Mouse (Mus musculus) heart, embryonic 14.5 days (tissue): ENCODE results near the gene H2afx. TPM values are rescaled to one million over a fixed set of nuclear protein-coding genes. Genes with fewer than 3 reads are reported as not detected.

Experiments
- ATAC-seq: fragments of 200-750 bp; cut with Nextera tagmentation; 2 replicates; pipeline ENCODE4 v1.8.0; 2017; ENCODE audit warnings: low read depth, moderate TSS enrichment; ENCODE audit not compliant: insufficient number of reproducible peaks, insufficient read depth, low FRiP score
- H3K27ac ChIP-seq, 2 experiments: fragments of 200-500 bp in 1 of 2; fragments of 300-500 bp in 1 of 2; sonication (generic) in 1 of 2; replicated peaks in 1 of 2; 2 replicates each; pipeline ENCODE4 v1.5.1; 2012 to 2014; ENCODE audit warnings: low read depth in 2 of 2, low read length in 2 of 2, control low read depth in 1 of 2, mild to moderate bottlenecking in 1 of 2, mixed read lengths in 1 of 2; ENCODE audit not compliant: control insufficient read depth in 1 of 2, insufficient read depth in 1 of 2
- H3K27me3 ChIP-seq: fragments of 300-500 bp; sonication (generic); 2 replicates; pipeline ENCODE4 v1.6.1; 2014; ENCODE audit warnings: mild to moderate bottlenecking, low read length, control low read depth; ENCODE audit not compliant: control insufficient read depth, insufficient read depth
- H3K36me3 ChIP-seq: fragments of 300-500 bp; sonication (generic); 2 replicates; pipeline ENCODE4 v1.6.1; 2014; ENCODE audit warnings: mild to moderate bottlenecking, control low read depth, low read length, mixed read lengths; ENCODE audit not compliant: control insufficient read depth, insufficient read depth
- H3K4me1 ChIP-seq, 2 experiments: fragments of 200-500 bp in 1 of 2; fragments of 300-500 bp in 1 of 2; sonication (generic) in 1 of 2; 2 replicates each; pipeline ENCODE4 v1.6.1; 2012 to 2014; ENCODE audit warnings: low read length in 2 of 2, control low read depth in 1 of 2, mixed read lengths in 1 of 2; ENCODE audit not compliant: control insufficient read depth in 2 of 2, insufficient read depth in 2 of 2
- H3K4me2 ChIP-seq: fragments of 300-500 bp; sonication (generic); 2 replicates; pipeline ENCODE4 v1.6.1; 2014; ENCODE audit warnings: mild to moderate bottlenecking, low read length
- H3K4me3 ChIP-seq, 2 experiments: fragments of 200-500 bp in 1 of 2; fragments of 300-500 bp in 1 of 2; sonication (generic) in 1 of 2; 2 replicates each; pipeline ENCODE4 v1.5.1; 2012 to 2014; ENCODE audit warnings: low read length in 2 of 2, mild to moderate bottlenecking in 2 of 2, control low read depth in 1 of 2, low read depth in 1 of 2, moderate library complexity in 1 of 2; ENCODE audit not compliant: control insufficient read depth in 1 of 2, insufficient read depth in 1 of 2
- H3K9ac ChIP-seq: fragments of 300-500 bp; sonication (generic); 2 replicates; pipeline ENCODE4 v1.6.1; 2014; ENCODE audit warnings: mild to moderate bottlenecking, low read length
- H3K9me3 ChIP-seq: fragments of 300-500 bp; sonication (generic); 2 replicates; pipeline ENCODE4 v1.6.1; 2016; ENCODE audit warnings: low read length, control low read depth; ENCODE audit not compliant: control insufficient read depth
- WGBS: fragments of 180-500 bp; shearing (Covaris S2); extraction: QIAGEN DNeasy Blood & Tissue Kit; methylation state at CpG from one replicate; pipeline ENCODE4 v1.1.7; 2014; 5-methylcytosine and 5-hydroxymethylcytosine counted together
- polyA plus RNA-seq: library from polyadenylated mRNA; unstranded; fragments of >200 nt; fragmentation: Nextera tagmentation; extraction: Ambion mirVana; gene quantifications from 2 replicates; pipeline ENCODE4 v1.2.1, GENCODE M21; 2014

The H2afx gene
- polyA plus RNA-seq, 1 experiment from 2014 or later = 167 TPM

DNA sequence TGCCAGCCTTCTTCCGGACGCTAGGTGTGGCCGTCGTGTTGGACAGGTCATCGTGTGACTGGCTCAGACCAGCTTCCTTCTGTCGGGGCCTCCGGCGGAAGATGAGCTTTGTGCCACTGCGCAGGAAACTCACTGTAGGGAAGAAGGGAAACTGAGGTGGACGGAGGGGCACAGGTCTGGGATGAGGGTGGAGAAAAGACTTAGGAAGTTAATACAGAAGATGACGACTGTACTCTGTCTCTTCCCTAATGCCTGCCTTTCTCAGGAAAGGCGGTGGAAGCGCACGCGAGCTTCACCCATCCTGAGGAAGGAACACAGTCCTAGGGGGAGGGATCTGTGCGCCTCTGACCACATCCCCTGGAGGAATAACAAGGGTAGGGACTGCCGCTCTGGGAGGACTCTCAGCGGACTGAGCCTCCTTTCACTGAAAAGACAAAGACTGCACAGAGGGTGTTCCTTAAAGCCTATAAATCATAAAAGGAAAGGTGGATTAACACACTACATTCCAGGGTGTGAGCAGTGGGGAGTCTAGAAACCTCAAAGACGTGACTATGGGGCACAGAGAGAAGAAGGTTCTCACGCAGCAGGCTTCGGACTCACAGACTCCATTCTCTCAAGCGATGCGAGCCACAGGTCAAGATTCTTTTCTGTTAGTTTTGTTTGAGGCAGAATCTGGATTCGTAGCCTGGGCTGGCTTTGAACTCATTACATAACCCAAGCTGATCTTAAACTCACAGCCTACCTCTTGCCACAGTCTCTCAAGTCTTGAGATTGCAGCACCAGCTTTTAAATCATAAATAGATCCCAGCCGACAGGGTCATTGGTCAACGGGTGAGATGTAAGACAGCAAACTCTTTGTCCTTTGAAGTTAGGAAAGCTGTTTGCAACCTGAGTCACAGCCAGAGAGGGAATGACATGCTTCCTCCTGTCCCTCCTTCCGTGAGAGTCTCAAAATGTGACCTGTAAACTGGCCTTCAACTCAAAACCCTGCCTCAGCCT, 23.1 kb upstream of the H2afx start:
- H3K27ac ChIP-seq = peak overlapping the region; percentile 18 to 48; a peak in 1 of 4 replicates
- H3K27me3 ChIP-seq = no peaks in the 10 kb centered on the region
- H3K4me2 ChIP-seq = peak overlapping the region; percentile 43
- ATAC-seq = peak; percentile 52; the same call in 1 of the 2 replicates
- no peaks in the 10 kb centered on the region for H3K9me3 ChIP-seq
- no peak overlapping the region; the same call in 1 of the 2 replicates for H3K9ac ChIP-seq
- H3K36me3 ChIP-seq = peaks cover 39% of the 10 kb centered on the region
- 22% methylated on average over 27 of the region's 27 CpGs for WGBS
- peaks cover 6% of the 10 kb centered on the region in 2 experiments; a peak in 3 of 4 replicates for H3K4me1 ChIP-seq
- peak overlapping the region in 1 of 2 experiments; percentile 1; a peak in 1 of 4 replicates for H3K4me3 ChIP-seq

DNA sequence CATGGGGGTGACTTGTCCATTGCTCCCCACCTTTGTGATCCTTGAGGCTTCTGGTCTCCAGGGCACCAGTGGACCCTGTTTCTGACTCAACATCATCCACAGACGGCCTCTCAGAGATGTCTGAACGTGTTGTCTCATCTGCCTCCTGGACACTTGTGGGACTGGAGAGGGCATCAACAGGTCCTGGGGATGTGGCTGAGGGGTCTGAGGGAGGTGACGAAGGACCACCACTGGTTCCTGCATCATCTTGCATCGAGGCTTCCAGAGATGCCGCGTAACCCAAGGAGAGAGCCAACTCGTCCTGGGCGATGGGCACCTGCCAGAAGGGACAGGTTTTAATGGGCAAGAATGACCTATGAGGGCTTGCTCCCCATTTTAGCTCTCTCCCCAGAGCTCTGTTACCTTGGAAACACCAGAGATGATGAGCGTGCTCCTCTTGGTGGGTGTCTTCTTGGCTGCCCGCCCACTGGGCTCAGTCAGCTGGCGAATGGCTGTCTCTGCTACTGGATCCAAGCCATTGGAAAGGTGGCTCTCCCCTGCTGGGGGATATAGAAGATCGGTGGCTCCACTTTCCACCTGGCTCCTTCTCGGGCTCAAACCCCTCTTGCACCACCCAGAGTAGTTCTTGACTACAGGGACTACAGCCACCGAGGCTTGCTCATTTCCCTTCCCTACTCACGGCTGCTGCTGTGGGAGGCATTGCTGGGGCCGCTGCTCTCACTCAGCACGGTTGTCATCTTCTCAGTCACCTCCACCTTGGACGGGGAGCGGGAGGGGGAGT, 20.8 kb upstream of the H2afx start:
- Histone ChIP-seq H3K9me3 (no peaks in the 10 kb centered on the region), H3K36me3 (peaks cover 42% of the 10 kb centered on the region), H3K4me3 (no peak overlapping the region), H3K4me2 (no peak overlapping the region), H3K27me3 (no peaks in the 10 kb centered on the region), H3K9ac (no peak overlapping the region), H3K27ac (no peak overlapping the region), H3K4me1 (peaks cover 16 to 18% of the 10 kb centered on the region in 2 experiments)
- no peak for ATAC-seq
- 70% methylated on average over 19 of the region's 19 CpGs for WGBS

DNA sequence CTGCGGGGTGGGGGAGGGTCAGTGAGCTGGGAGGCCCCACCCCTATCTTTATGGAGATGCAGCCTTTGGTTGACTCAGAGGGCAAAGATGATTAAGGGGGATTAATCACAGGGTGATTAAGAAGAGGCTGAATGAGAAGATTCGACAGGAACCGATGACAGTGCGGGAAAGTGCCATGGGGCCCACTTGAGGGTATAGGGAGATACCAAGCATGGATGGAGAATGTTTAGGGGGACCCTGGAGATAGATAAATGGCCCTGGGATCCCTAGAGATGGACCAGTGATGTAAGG, 20.3 kb upstream of the H2afx start:
- H3K9ac ChIP-seq = no peak overlapping the region
- no peak overlapping the region for H3K4me2 ChIP-seq
- peaks cover 42% of the 10 kb centered on the region for H3K36me3 ChIP-seq
- 69% methylated on average over 4 of the region's 4 CpGs for WGBS
- ATAC-seq = no peak
- no peaks in the 10 kb centered on the region for H3K27me3 ChIP-seq
- H3K4me3 ChIP-seq = no peak overlapping the region
- H3K9me3 ChIP-seq = no peaks in the 10 kb centered on the region
- peaks cover 19 to 24% of the 10 kb centered on the region in 2 experiments for H3K4me1 ChIP-seq
- H3K27ac ChIP-seq = no peak overlapping the region

DNA sequence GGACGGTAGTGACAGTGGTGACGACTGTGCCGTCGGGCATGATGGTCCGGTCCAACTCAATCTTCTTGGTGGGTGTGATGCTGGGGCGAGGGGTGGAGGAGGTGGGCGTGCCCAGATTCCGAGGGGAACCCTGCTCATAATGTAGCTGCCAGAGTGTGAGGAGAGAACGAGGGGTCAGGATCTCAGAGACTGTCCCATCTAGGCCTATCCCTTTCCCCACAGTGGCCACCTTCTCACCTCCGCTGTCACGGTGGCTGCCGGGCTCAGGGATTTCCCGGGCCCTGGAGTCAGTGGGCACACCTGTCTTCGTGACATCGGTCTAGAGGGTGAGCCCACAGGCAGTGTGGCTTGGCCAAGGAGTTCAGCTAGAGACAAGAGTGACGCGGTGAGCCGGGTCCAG, 19.6 kb upstream of the H2afx start:
- Histone ChIP-seq H3K9me3 (no peaks in the 10 kb centered on the region), H3K36me3 (peaks cover 42% of the 10 kb centered on the region), H3K27ac (no peak overlapping the region), H3K27me3 (no peaks in the 10 kb centered on the region), H3K4me3 (no peak overlapping the region), H3K4me2 (no peak overlapping the region), H3K4me1 (peaks cover 19 to 25% of the 10 kb centered on the region in 2 experiments), H3K9ac (no peak overlapping the region)
- 91% methylated on average over 18 of the region's 18 CpGs for WGBS
- no peak for ATAC-seq

DNA sequence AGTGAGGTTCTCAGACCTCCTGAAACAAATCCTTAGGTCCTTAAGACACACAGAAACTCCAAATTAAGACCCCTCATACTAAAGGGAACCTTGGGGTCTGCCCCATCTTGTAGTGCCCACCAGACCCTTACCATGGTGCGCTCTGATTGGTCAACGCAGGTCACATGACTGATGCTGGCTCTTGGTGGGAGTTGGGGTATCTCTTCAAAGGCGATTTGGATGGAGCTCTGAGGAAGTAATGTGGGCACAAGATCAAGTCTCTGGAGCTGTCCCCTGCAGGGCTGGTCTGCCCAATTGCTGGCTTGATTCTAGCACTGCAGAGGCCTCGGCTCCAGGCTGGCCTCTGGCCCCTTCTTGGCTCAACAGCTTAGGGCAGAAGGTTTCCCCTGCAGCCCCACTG, 17.0 kb upstream of the H2afx start:
- H3K27ac ChIP-seq = no peak overlapping the region
- 0 out of 2 replicates have a peak overlapping the region, but pooled peaks have one; percentile 91 for H3K4me2 ChIP-seq
- H3K9me3 ChIP-seq = no peaks in the 10 kb centered on the region
- H3K27me3 ChIP-seq = no peaks in the 10 kb centered on the region
- WGBS = 76% methylated on average over 4 of the region's 4 CpGs
- H3K36me3 ChIP-seq = peaks cover 41% of the 10 kb centered on the region
- no peak for ATAC-seq
- H3K4me3 ChIP-seq = no peak overlapping the region
- no peak overlapping the region for H3K9ac ChIP-seq
- peaks cover 13 to 25% of the 10 kb centered on the region in 2 experiments for H3K4me1 ChIP-seq

DNA sequence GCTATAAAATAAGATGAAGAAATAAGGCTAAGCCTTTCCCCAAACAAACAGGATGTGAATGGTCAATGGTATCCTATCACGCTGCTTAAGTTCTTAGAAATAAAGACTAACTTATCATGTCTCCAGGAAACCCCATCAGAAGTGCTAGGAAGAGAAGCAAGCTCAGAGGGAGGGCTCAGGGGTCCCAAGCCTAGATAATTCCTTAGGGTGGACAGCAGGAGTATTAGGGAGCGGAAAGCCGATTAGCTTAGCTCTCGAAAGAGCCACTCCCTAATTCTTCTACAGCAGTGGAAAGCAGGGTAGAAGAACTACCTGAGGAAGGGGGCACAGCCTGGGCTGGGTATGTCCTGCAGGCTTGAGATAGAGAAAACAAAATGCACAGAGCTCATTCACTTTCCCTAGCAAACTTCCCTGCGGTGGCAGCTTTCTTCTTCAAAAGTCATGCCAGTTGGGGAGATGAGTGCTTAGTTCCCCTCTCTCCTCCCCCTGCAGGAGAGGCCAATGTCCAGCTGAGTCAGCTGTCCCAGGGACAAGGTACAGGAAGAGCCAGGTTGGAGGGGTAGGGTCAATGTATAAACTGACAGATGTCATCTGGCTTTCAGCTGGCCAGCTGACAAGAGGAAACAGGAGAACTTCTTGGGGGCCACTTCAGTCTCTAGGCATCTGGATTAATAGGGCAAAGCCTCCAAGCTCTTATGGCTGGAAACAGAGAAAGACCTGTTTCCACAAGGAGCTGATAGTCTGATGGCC, 16.2 kb upstream of the H2afx start:
- Histone ChIP-seq H3K36me3 (peaks cover 33% of the 10 kb centered on the region), H3K4me2 (peak overlapping the region; percentile 91), H3K9me3 (no peaks in the 10 kb centered on the region), H3K9ac (peak overlapping the region; percentile 91), H3K27ac (no peak overlapping the region), H3K4me3 (peak overlapping the region in 1 of 2 experiments; percentile 93; a peak in 1 of 4 replicates), H3K4me1 (peaks cover 13 to 25% of the 10 kb centered on the region in 2 experiments), H3K27me3 (no peaks in the 10 kb centered on the region)
- 51% methylated on average over 5 of the region's 5 CpGs for WGBS
- no peak for ATAC-seq

DNA sequence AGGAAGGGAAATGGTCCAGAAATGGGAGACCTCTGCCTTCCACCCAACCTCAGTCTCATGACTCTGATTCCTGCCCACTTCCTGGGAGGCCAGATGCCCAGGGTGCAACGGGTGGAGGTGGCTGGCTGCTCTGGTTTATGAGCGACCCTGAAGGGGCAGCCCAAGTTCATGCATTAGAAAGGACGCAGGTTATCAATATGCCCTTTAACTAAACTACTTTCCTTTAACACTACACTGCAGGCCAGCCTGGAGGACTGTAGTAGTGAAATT, 15.7 kb upstream of the H2afx start:
- Histone ChIP-seq H3K27ac (no peak overlapping the region), H3K9ac (peak overlapping the region; percentile 91), H3K4me1 (peaks cover 13 to 25% of the 10 kb centered on the region in 2 experiments), H3K4me2 (peak overlapping the region; percentile 91), H3K36me3 (peaks cover 28% of the 10 kb centered on the region), H3K4me3 (peak overlapping the region; percentile 93 to 95; a peak in 3 of 4 replicates), H3K27me3 (no peaks in the 10 kb centered on the region), H3K9me3 (no peaks in the 10 kb centered on the region)
- ATAC-seq = no peak
- 34% methylated on average over 3 of the region's 3 CpGs for whole genome bisulfite sequencing
